Mouse (Mus musculus) frontal cortex, postnatal 36 days (tissue): ENCODE results near the gene Gnb5.

Experiments
- DNase-seq, 2 experiments: peaks; one replicate each; pipeline ENCODE4 v3.0.0; 2022; ENCODE audit warnings: low spot score in 2 of 2

The Gnb5 gene

GRCm38 (mm10) chr9:75306126-75306898 is at the start of gene Gnb5:
Gene Gnb5, plus strand, starts transcription at chr9:75306288.
- no peak for DNase-seq

- no peak for DNase-seq
Measured at GRCm38 (mm10) chr9:75258792-75259191, 47.3 kb upstream of the Gnb5 start.

- DNase-seq, result no peak
Measured at GRCm38 (mm10) chr9:75259656-75260055, 46.4 kb upstream of the Gnb5 start.

GRCm38 (mm10) chr9:75261332-75261872 is 44.7 kb upstream of the Gnb5 start:
- DNase-seq, result no peak

- peak in 1 of 2 experiments; percentile 72 for DNase-seq
Measured at GRCm38 (mm10) chr9:75262235-75262826, 43.8 kb upstream of the Gnb5 start.

- no peak for DNase-seq
Measured at GRCm38 (mm10) chr9:75264008-75264718, 41.9 kb upstream of the Gnb5 start.

GRCm38 (mm10) chr9:75267147-75267546 is 38.9 kb upstream of the Gnb5 start:
- DNase-seq, result no peak

GRCm38 (mm10) chr9:75270382-75270781 is 35.7 kb upstream of the Gnb5 start:
- DNase-seq, result no peak

GRCm38 (mm10) chr9:75271539-75271938 is 34.5 kb upstream of the Gnb5 start:
- DNase-seq, result no peak

- no peak for DNase-seq
Measured at GRCm38 (mm10) chr9:75273646-75274045, 32.4 kb upstream of the Gnb5 start.

- DNase-seq, result no peak
Measured at GRCm38 (mm10) chr9:75274486-75274885, 31.6 kb upstream of the Gnb5 start.

GRCm38 (mm10) chr9:75275051-75275450 is 31.0 kb upstream of the Gnb5 start:
- no peak for DNase-seq

GRCm38 (mm10) chr9:75280814-75281213 is 25.3 kb upstream of the Gnb5 start:
- DNase-seq, result peak; percentile 36 to 46

- no peak for DNase-seq
Measured at GRCm38 (mm10) chr9:75282179-75282578, 23.9 kb upstream of the Gnb5 start.

GRCm38 (mm10) chr9:75282830-75283229 is 23.3 kb upstream of the Gnb5 start:
- DNase-seq, result peak; percentile 66 to 82

GRCm38 (mm10) chr9:75283636-75284035 is 22.5 kb upstream of the Gnb5 start:
- peak in 1 of 2 experiments; percentile 31 for DNase-seq

- no peak for DNase-seq
Measured at GRCm38 (mm10) chr9:75285363-75285762, 20.7 kb upstream of the Gnb5 start.

- DNase-seq, result no peak
Measured at GRCm38 (mm10) chr9:75287636-75288035, 18.5 kb upstream of the Gnb5 start.

- no peak for DNase-seq
Measured at GRCm38 (mm10) chr9:75289545-75289944, 16.5 kb upstream of the Gnb5 start.

GRCm38 (mm10) chr9:75299342-75299741 is 6.7 kb upstream of the Gnb5 start:
- DNase-seq, result no peak

- DNase-seq, result no peak
Measured at GRCm38 (mm10) chr9:75303033-75303432, 3.1 kb upstream of the Gnb5 start.

- DNase-seq, result no peak
Measured at GRCm38 (mm10) chr9:75303701-75304261, 2.3 kb upstream of the Gnb5 start.
